Mouse (Mus musculus): ENCODE data around the gene Fxyd6.

GRCm38 (mm10) chr9:45371337-45371707, 1.3 kb downstream of the Fxyd6 start:
- TF ChIP-seq CTCF (IDR thresholded peaks at IDR 0.05; ENCODE audit: extremely low read depth, insufficient read length, insufficient replicate concordance, low read depth, low read length): no peak
- TF ChIP-seq POLR2A (IDR thresholded peaks at IDR 0.05; ENCODE audit: low read depth, low read length): no peak

Measured in small intestine, adult 2 months (tissue).